Mouse (Mus musculus) CD4-positive, CD25-positive, alpha-beta regulatory T cell, adult 2 months (primary cell): ENCODE measurements around the gene Gtpbp3.
A peak's percentile ranks its signal among the peaks of the same experiment; 100 is the strongest.

ENCODE experiments used
- DNase-seq: peaks from one replicate; pipeline ENCODE4 v3.0.0-alpha.2; 2012; ENCODE audit warnings: low read depth, low spot score

The Gtpbp3 gene

GRCm38 (mm10) chr8:71530735-71531467, 43.0 kb downstream of the Gtpbp3 start:
- peak; percentile 65 for DNase-seq

DNA sequence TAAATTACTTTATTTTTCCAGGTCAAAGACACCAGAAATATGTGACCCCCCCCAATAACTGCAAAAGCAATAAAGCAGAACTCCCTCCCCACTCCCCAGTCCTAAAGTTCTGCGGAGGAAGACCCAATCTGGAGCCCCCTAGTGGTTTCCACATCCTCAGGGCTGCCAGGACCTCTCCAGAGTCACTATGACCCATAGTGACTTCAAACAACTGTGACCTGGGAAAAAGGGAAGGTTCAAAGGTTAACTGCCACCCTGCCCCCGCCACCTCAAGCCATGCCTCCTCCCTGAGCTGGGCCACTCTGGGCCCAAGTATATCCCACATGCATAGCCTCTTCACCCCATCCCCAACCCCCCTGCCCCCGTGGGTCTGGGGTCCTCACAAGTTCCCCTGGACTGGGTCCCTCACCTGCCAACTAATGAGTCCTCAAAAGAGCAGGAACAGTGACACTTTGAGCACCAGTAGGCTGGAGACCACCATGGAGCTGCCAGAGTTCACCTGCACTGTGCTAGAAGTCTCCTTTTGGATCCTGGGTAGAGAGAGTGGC, 46.4 kb downstream of the Gtpbp3 start:
- no peak for DNase-seq

DNA sequence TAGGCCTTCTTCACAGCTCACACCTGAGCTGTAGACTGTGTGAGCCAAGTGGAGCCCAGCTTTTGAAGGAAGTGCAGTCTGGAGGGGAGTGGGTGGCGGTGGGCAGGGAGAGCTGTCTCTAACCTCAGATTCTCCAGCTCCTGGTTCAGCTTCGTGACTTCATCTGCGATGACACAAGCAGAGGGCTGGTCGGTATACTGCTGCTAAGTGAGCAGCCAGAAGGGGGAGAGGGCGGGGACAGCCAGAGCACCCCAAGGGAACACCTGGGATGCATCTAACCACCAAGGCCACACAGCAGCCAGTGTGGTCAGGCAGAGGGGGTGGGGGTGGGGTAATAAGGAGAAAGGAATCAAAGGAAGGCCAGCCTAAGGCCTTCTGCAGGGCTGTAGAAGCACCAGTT, 47.8 kb downstream of the Gtpbp3 start:
- DNase-seq = peak; percentile 27

DNA sequence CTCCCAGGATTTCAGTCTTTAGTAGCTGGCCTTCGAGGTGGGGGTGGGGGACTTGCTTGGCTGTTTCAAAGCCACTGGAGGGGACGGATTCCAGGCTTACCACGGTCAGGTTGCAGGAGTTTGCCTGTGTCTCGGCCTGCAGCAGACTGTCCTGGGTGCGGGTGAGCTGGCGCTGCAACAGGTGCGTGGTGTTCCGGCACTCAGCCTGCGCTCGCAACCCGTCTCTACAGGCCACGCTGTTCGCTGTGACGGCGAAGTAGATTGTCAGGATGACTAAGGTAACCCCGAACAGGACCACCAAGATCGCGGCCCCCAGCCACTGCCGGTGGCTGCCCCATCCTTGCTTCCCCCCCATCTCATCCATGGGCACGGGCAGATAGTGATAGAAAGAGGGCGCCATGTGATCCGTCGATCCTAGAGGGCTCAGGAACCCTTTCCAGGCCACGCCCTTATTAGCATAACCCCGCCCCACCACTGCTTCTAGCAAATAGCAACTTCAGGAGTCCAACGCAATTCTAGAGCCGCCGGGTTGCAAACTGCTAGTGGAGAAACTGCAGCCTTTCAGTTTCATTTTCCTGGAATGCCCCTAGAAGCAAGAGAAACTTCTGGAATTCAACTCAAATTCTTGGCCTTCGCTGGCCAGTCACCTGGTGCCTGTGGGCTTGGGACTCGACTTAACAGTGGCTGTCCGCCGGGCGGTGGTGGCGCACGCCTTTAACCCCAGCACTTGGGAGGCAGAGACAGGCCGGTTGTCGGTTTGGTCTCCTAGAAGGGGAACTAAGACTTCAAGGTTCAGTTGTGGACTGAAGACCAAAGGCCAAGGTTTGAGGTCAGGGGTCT, 49.3 kb downstream of the Gtpbp3 start, which contains the start of gene Bst2:
Gene Bst2 (minus strand): TSS at position 429 of the 840 bp plus-strand sequence.
- DNase-seq = peak; percentile 94

DNA sequence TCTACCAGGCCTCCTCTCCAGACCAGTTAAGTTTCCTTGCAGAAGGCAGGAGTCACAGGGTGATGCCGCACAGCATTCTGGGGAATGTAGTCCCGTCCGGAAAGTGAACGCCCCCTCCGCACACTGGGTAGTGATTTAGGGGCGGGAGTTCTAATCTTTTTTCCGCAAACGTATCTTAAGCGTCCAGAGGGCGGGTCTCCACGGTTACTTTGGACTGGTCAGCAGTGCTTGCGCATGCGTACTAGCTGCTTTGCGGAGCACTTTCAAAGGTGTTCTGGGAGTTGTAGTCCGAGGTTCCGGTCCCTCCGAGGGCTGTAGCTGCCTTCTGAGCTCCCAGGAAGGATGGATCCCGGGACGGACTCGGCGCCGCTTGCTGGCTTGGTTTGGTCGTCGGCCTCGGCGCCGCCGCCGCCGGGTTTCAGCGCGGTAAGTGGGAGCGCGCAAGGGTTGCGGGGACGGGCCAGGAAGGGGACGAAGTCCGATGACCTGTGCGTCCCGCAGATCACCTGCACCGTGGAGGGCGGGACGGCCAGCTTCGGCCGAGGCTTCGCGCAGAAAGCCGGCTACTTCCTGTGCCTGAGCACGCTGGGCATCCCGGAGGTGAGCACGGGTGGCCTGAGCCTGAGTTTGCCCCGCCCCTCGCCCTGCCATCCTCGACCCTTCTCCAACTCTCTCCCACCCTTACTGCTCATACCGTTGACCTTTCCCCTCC, 54.9 kb downstream of the Gtpbp3 start, which contains the start of gene Mvb12a:
Gene Mvb12a (plus strand): TSS at position 291 of the 712 bp plus-strand sequence.
- DNase-seq = peak; percentile 97

- DNase-seq = no peak
Observed at GRCm38 (mm10) chr8:71543755-71544154, 55.9 kb downstream of the Gtpbp3 start.

DNA sequence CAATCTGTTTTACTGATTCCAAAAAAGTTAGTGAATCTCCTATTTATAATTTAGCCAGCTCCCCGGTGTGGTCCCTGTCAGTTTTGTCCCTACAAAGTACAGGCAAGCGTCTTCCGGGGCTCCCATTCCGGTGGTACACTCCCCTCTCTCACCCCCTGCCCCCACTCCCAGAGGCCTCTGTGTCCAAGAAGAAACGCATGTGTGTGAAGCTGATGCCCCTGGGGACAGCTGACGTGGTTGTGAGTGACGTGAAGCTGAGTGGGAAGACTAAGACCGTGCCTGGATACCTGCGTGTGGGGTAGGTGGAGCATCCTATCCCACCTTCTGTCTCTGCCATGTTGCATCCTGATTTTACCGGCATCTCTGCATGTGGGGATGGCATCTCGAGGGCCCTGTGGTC, 57.1 kb downstream of the Gtpbp3 start:
- no peak for DNase-seq

DNA sequence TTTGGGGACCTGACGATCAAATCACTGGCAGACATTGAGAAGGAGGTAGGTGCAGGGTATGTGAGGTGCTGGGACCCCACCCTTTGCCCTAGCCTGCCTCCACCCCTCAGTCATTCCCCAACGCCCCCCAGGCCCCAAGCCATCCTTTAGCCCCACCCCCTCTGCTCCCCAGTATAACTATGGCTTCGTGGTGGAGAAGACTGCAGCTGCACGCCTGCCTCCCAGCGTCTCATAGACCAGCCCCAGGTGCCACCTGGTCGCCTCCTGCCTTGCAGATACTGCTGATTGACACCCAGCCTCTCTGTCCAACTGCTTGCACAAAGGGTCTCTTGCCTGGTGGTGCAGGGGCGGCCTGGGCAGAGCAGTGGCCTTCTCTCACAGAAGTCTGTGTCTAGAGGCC, 59.7 kb downstream of the Gtpbp3 start:
- no peak for DNase-seq
